Mouse (Mus musculus) G1E (cell line): ENCODE data around the gene Rgcc. TPM values are rescaled to one million over a fixed set of nuclear protein-coding genes. Genes with fewer than 3 reads are reported as not detected.

Experiments used
- ATAC-seq: 2 replicates; pipeline ENCODE4 v1.8.0; 2016; ENCODE audit warnings: mild to moderate bottlenecking; ENCODE audit not compliant: insufficient number of reproducible peaks, poor library complexity, low FRiP score, severe bottlenecking; ENCODE audit errors: extremely low read depth
- DNase-seq: peaks from one replicate; pipeline ENCODE4 v3.0.0; 2012; ENCODE audit warnings: low spot score
- H3K27me3 ChIP-seq: 2 replicates; pipeline ENCODE4 v1.6.1; 2012; ENCODE audit warnings: mild to moderate bottlenecking, low read length, inconsistent platforms; ENCODE audit not compliant: insufficient read depth
- H3K36me3 ChIP-seq: replicated peaks from 2 replicates; pipeline ENCODE3; 2012; ENCODE audit warnings: mild to moderate bottlenecking, inconsistent platforms
- H3K4me1 ChIP-seq: 2 replicates; pipeline ENCODE4 v1.6.1; 2012; ENCODE audit warnings: low read depth, low read length, inconsistent platforms, mixed read lengths; ENCODE audit not compliant: insufficient read depth
- H3K4me3 ChIP-seq: 2 replicates; pipeline ENCODE4 v1.5.1; 2012; ENCODE audit warnings: low read depth, mild to moderate bottlenecking, inconsistent platforms, low read length, moderate library complexity, mixed read lengths
- H3K9me3 ChIP-seq: replicated peaks from 2 replicates; pipeline ENCODE4 v1.6.1; 2012; ENCODE audit warnings: inconsistent platforms
- CTCF ChIP-seq: IDR thresholded peaks from 2 replicates; pipeline ENCODE4 v1.5.1; 2012; ENCODE audit warnings: low read depth, low read length, inconsistent platforms, mixed read lengths
- GATA1 ChIP-seq: IDR thresholded peaks from 2 replicates; pipeline ENCODE4 v1.6.1; 2012; ENCODE audit warnings: borderline replicate concordance, low read length, inconsistent platforms, mixed read lengths
- GATA2 ChIP-seq: IDR thresholded peaks from 2 replicates; pipeline ENCODE4 v1.6.1; 2012; ENCODE audit warnings: low read depth, low read length, inconsistent platforms, borderline replicate concordance
- POLR2AphosphoS5 ChIP-seq: IDR thresholded peaks from 2 replicates; pipeline ENCODE4 v1.6.1; 2012; ENCODE audit warnings: low read depth, low read length, inconsistent platforms; ENCODE audit not compliant: insufficient replicate concordance
- TAL1 ChIP-seq: conservative IDR thresholded peaks from 2 replicates; pipeline ENCODE4 v1.6.1; 2012; ENCODE audit warnings: low read depth, low read length, inconsistent platforms, mixed read lengths
- polyA plus RNA-seq: library from polyadenylated mRNA; stranded (reverse); fragments of >175 nt; gene quantifications from 2 replicates; pipeline ENCODE4 v1.2.3, GENCODE M21; 2012
- total RNA-seq, 2 experiments: library from RNA; stranded (forward) in 1 of 2; stranded (reverse) in 1 of 2; fragments of 200-1000 nt in 1 of 2; fragments of >200 nt in 1 of 2; fragmentation: Nextera tagmentation in 1 of 2; gene quantifications; 2 replicates each; pipeline ENCODE4 v1.2.3; 2014 to 2017

Gene Rgcc
- total and polyA plus RNA-seq, 3 experiments = not detected

DNA sequence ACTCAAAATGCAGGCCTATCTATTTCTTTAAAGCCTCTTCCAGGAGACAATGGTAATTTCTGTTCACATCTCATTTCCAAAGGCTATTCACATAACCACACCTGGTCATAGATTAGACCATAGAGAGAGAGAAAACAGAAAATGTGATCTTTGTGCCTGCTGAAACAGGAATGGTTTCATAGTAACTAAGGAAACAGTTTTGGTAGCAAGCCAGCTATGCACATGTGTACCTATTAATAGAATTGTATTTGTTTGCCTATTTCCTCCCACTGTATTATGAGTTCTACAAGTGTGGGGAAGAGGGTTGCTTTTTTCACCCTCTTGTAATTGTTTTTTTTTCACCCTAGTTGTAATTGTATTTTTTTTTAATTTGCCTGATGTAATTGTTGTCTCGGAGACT, 31.9 kb downstream of the Rgcc start:
- Histone ChIP-seq H3K27me3 (peaks cover 10% of the 10 kb centered on the region), H3K9me3 (no peaks in the 10 kb centered on the region), H3K4me1 (no peaks in the 10 kb centered on the region), H3K36me3 (no peaks in the 10 kb centered on the region), H3K4me3 (no peak overlapping the region)
- DNase-seq (no peak), ATAC-seq (no peak)
- TF ChIP-seq GATA1 = no peak
- no peak for TF ChIP-seq POLR2AphosphoS5
- TF ChIP-seq TAL1 = no peak
- TF ChIP-seq GATA2 = no peak
- no peak for TF ChIP-seq CTCF

DNA sequence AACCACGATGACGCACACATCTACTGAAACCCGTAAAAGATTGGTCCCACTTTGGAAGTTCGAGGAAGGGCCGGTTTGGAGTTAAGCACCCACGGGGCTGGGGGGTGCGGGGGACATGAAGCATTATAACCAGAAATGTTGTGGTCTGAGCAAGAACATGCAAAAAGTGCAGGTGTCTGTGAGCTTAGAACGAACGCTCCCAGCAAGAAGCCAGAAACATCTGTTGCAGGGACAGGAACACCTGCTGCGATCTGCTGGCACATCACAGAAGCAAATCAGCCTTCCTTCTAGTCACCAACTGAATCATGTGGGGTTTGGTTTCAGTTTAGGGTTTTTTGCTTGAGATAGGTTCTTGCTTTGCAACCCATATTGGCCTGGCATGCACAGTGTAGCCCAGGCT, 33.6 kb downstream of the Rgcc start:
- H3K27me3 ChIP-seq = peaks cover 4% of the 10 kb centered on the region
- ATAC-seq (no peak), DNase-seq (no peak)
- H3K4me1 ChIP-seq = no peaks in the 10 kb centered on the region
- no peaks in the 10 kb centered on the region for H3K36me3 ChIP-seq
- no peak overlapping the region for H3K4me3 ChIP-seq
- H3K9me3 ChIP-seq = no peaks in the 10 kb centered on the region
- no peak for TF ChIP-seq GATA1
- no peak for TF ChIP-seq GATA2
- TF ChIP-seq CTCF = no peak
- TF ChIP-seq TAL1 = no peak
- TF ChIP-seq POLR2AphosphoS5 = no peak

DNA sequence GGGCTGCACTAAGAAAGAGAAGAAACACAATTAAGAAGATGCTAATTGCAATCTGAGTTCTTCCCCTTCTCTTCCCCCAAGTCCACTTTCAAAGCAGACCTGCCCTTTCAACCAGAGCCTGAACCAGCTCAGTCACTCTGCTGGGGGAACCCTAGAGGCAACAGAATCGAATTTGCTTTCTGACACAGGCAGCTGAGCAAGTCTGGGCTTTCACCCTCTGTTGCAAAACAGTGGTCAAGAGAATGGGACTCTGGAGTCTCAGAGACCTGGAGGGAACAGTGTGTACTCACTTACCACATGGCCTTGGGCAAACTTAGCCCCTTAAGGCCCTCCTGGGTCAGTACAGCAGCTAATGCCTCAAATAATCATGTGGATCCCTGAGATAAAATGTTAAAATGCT, 34.1 kb downstream of the Rgcc start:
- Histone ChIP-seq H3K9me3 (no peaks in the 10 kb centered on the region), H3K27me3 (peaks cover 3% of the 10 kb centered on the region; the same call in 1 of the 2 replicates), H3K4me1 (no peaks in the 10 kb centered on the region), H3K4me3 (no peak overlapping the region), H3K36me3 (no peaks in the 10 kb centered on the region)
- TF ChIP-seq GATA2 (no peak), CTCF (no peak), TAL1 (no peak), GATA1 (no peak), POLR2AphosphoS5 (no peak)
- ATAC-seq = no peak
- DNase-seq = no peak

DNA sequence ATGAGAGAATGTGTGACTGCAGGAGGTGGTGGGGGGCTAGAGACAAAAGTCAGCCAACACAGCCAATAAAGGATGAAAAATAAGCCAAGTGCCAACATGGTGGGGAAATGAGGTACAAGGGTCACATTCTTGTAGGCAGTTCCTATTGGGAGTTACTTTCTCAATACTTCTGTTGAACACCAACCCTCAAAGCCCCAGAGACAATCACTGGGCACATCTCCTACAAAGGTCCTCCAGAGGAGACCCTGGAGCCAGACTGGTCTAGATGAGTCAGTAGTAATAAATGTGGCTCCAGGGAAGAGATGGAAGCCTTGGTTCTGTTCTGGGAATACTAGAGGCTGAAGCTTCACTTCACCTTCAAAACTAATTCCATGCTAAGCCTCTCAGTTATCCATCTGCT, 35.0 kb downstream of the Rgcc start:
- TF ChIP-seq GATA2 = no peak
- no peak for TF ChIP-seq POLR2AphosphoS5
- no peak for TF ChIP-seq CTCF
- no peak for TF ChIP-seq GATA1
- no peak for TF ChIP-seq TAL1
- ATAC-seq = no peak

DNA sequence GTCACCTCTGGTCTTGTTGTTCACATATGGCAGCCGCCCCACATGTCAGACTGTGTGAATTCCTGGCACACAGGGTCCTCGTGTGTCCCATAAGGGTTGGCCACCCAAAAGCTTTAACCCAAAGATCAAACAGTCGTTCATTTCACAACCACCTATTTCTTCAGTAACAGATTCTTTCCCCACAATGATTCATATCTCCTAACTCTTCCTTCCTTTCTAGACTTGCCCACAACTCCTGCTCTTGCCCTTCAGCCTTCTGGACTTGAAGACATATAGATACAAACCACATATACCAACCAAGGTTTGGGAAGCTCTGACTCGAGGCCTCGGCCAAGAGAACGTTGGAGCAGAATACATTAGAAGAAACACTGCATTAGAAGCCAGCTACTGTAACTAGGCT, 35.7 kb downstream of the Rgcc start:
- no peaks in the 10 kb centered on the region for H3K36me3 ChIP-seq
- no peak for ATAC-seq
- no peaks in the 10 kb centered on the region for H3K9me3 ChIP-seq
- no peak for DNase-seq
- no peak overlapping the region for H3K4me3 ChIP-seq
- TF ChIP-seq TAL1 (no peak), CTCF (no peak), POLR2AphosphoS5 (no peak), GATA1 (no peak), GATA2 (no peak)
- H3K27me3 ChIP-seq = peaks cover 3% of the 10 kb centered on the region; the same call in 1 of the 2 replicates
- no peaks in the 10 kb centered on the region for H3K4me1 ChIP-seq

More for the DNA sequence above, 35.0 kb downstream of the Rgcc start:
- Histone ChIP-seq H3K4me3 (no peak overlapping the region), H3K9me3 (no peaks in the 10 kb centered on the region), H3K4me1 (no peaks in the 10 kb centered on the region), H3K36me3 (no peaks in the 10 kb centered on the region), H3K27me3 (peaks cover 3% of the 10 kb centered on the region; the same call in 1 of the 2 replicates)
- DNase-seq = no peak

DNA sequence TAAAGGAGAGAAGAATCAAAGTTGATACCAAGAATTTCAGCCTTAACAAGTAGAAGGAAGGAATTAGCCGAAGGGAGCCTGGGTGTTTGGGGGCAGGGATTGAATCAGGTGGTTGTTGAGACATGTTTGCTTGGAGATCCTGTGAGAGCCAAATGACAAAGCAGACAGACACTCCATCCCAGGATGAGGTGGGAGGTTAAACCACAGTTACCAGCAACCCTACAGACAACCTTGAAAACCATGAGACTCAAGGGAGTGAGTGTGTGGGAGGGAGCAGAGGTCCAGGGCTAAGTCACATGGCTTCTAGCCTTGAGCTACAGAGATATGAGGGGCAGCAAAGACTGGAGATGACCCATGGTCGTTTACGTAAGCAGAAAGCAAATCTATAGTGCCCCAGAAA, 38.1 kb downstream of the Rgcc start:
- no peak for TF ChIP-seq POLR2AphosphoS5
- no peak for TF ChIP-seq TAL1
- no peak for TF ChIP-seq GATA1
- no peak for TF ChIP-seq GATA2
- TF ChIP-seq CTCF = no peak
- ATAC-seq = no peak
- Histone ChIP-seq H3K4me3 (no peak overlapping the region), H3K36me3 (no peaks in the 10 kb centered on the region), H3K27me3 (no peaks in the 10 kb centered on the region), H3K4me1 (no peaks in the 10 kb centered on the region), H3K9me3 (no peaks in the 10 kb centered on the region)
- no peak for DNase-seq
